Mouse (Mus musculus) heart, postnatal 0 days (tissue): ENCODE results near the gene Prdm8. TPM values are rescaled to one million over a fixed set of nuclear protein-coding genes. Genes with fewer than 3 reads are reported as not detected.
A peak's percentile ranks its signal among the peaks of the same experiment; 100 is the strongest.

Experiments
- ATAC-seq: fragments of 200-750 bp; cut with Nextera tagmentation; 2 replicates; pipeline ENCODE4 v1.8.0; 2017; ENCODE audit warnings: low read depth, moderate number of reproducible peaks, moderate library complexity; ENCODE audit not compliant: insufficient read depth
- DNase-seq: peaks from one replicate; pipeline ENCODE4 v3.0.0-alpha.2; 2016; ENCODE audit warnings: low spot score
- H3K27ac ChIP-seq: fragments of 300-500 bp; sonication (generic); 2 replicates; pipeline ENCODE4 v1.5.1; 2014; ENCODE audit warnings: low read depth, mild to moderate bottlenecking
- H3K27me3 ChIP-seq: fragments of 300-500 bp; sonication (generic); 2 replicates; pipeline ENCODE4 v1.6.1; 2014; ENCODE audit warnings: low read length, mixed read lengths; ENCODE audit not compliant: control insufficient read depth, insufficient read depth
- H3K36me3 ChIP-seq: fragments of 300-500 bp; sonication (generic); replicated peaks from 2 replicates; pipeline ENCODE4 v1.6.1; 2014; ENCODE audit warnings: low read length, mixed read lengths; ENCODE audit not compliant: control insufficient read depth, insufficient read depth
- H3K4me1 ChIP-seq: fragments of 300-500 bp; sonication (generic); 2 replicates; pipeline ENCODE4 v1.6.1; 2014; ENCODE audit warnings: antibody characterized with exemption; ENCODE audit not compliant: control insufficient read depth, insufficient read depth
- H3K4me2 ChIP-seq: fragments of 300-500 bp; sonication (generic); 2 replicates; pipeline ENCODE4 v1.6.1; 2014; ENCODE audit warnings: low read depth, mild to moderate bottlenecking, low read length, moderate library complexity
- H3K4me3 ChIP-seq: fragments of 300-500 bp; sonication (generic); 2 replicates; pipeline ENCODE4 v1.5.1; 2014; ENCODE audit warnings: low read depth, low read length
- H3K9ac ChIP-seq: fragments of 300-500 bp; sonication (generic); replicated peaks from 2 replicates; pipeline ENCODE4 v1.6.1; 2014; ENCODE audit warnings: low read depth, low read length, mixed read lengths
- H3K9me3 ChIP-seq: fragments of 300-500 bp; sonication (generic); replicated peaks from 2 replicates; pipeline ENCODE4 v1.6.1; 2016; ENCODE audit warnings: low read length; ENCODE audit not compliant: control insufficient read depth
- CTCF ChIP-seq: IDR thresholded peaks from 2 replicates; pipeline ENCODE4 v1.5.1; 2016; ENCODE audit warnings: antibody characterized with exemption, control low read depth, low read depth
- EP300 ChIP-seq: IDR thresholded peaks from 2 replicates; pipeline ENCODE4 v1.6.1; 2016; ENCODE audit warnings: antibody characterized with exemption, low read depth
- WGBS: fragments of 180-500 bp; shearing (Covaris S2); extraction: QIAGEN DNeasy Blood & Tissue Kit; methylation state at CpG from one replicate; pipeline ENCODE4 v1.1.7; 2014; 5-methylcytosine and 5-hydroxymethylcytosine counted together
- polyA plus RNA-seq: library from polyadenylated mRNA; unstranded; fragments of >200 nt; fragmentation: Nextera tagmentation; extraction: Ambion mirVana; gene quantifications from 2 replicates; pipeline ENCODE4 v1.2.1, GENCODE M21; 2015
- total RNA-seq: library from RNA; depleted of rRNA; stranded (reverse); fragments of >200 nt; gene quantifications from 2 replicates; pipeline ENCODE4 v1.2.3, GENCODE M21; 2014; ENCODE audit warnings: low replicate concordance

Gene Prdm8
- total and polyA plus RNA-seq, 2 experiments from 2014 or later: not detected

DNA sequence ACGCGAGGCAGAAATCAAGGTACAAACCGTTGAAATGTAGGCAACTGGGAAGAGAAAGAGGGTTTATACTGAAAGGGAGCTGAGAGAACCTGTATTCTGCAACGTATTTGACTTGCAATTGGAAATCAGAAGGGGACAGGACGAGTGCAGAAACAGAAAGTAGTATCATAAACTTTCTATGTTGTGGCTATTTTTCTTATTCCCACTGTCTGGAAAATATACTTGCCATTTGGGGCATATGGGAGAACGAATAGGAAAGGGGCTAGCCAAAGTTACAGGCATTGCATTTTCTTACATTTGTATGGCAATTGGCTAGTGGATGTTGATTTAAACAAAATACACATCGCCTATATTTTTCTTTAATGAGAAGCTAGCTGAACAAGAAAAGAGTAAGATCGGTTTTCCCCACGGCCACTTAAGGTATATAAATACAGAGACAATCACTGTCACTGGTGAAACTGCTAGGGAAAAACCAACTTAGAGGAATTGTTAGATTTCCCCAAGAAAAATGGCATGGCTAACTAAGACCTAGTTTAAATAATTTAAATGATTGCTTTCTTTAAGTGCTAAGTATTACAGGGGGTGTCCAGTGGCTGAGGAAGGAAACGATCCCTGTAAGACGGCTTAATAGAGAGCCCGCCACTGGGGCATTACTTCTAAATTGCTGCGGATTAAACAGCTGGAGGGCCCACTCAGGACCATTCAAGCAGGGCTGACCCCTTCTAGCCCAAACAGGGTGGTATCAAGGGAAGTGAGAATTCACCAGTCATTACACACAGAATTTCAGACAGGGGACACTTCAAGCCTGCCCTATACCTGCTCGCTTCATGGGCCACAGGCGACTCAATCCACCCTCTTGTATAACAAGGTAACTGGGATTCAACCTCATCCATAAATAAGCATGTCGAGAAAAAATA lies 14.9 kb downstream of the Prdm8 start:
- no peak for TF ChIP-seq EP300
- TF ChIP-seq CTCF: no peak
- ATAC-seq: no peak
- Histone ChIP-seq H3K9me3 (no peaks in the 10 kb centered on the region), H3K4me3 (no peak overlapping the region), H3K27ac (no peak overlapping the region), H3K36me3 (no peaks in the 10 kb centered on the region), H3K27me3 (peaks cover 99% of the 10 kb centered on the region), H3K9ac (no peak overlapping the region), H3K4me1 (no peaks in the 10 kb centered on the region), H3K4me2 (no peak overlapping the region)
- 9% methylated on average over 16 of the region's 16 CpGs for WGBS
- DNase-seq: no peak

DNA sequence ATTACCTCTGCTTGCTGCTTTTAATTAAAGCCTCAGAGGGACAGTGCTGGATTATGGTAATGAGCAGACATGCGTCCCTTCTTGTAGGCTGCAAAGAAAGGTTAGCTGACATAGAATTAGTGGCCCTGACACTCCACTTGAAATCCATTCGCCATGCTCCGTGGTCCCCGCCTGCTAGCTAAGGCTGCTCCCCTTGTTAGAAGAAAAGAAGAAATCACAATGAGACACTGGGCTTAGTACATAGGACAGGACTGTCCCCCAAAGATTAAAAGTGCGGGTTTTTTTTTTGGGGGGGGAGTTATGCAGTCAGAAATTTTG lies 15.6 kb downstream of the Prdm8 start:
- Histone ChIP-seq H3K4me1 (no peaks in the 10 kb centered on the region), H3K9ac (no peak overlapping the region), H3K9me3 (no peaks in the 10 kb centered on the region), H3K27ac (no peak overlapping the region), H3K4me2 (no peak overlapping the region), H3K36me3 (no peaks in the 10 kb centered on the region), H3K4me3 (no peak overlapping the region), H3K27me3 (peaks cover 99% of the 10 kb centered on the region)
- ATAC-seq (no peak), DNase-seq (no peak)
- TF ChIP-seq EP300: no peak
- TF ChIP-seq CTCF: no peak
- WGBS: 6% methylated on average over 5 of the region's 5 CpGs

DNA sequence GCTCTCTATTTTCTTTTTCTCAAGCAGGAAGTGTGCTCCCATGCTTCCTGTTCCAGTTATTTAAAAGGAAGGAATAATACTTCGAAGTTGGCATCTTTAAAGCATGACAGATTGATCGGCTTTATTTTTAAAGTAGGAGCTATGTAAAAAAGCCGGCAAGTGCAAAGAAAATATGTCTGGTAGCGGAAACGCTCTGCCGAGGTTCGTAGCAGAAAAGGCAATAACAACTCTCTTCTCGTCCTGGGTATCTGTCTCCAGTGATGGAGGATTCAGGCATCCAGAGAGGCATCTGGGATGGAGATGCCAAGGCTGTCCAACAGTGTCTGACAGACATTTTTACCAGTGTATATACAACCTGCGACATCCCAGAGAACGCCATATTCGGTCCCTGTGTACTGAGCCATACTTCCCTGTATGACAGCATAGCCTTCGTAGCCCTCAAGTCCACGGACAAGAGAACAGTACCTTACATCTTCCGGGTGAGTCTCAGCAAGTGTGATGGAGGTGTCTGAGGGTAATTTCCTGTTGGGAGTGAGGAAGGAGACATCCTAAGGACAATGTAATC lies 16.1 kb downstream of the Prdm8 start:
- Histone ChIP-seq H3K27me3 (peaks cover 99% of the 10 kb centered on the region), H3K4me1 (no peaks in the 10 kb centered on the region), H3K9me3 (no peaks in the 10 kb centered on the region), H3K36me3 (no peaks in the 10 kb centered on the region), H3K4me2 (no peak overlapping the region), H3K4me3 (no peak overlapping the region), H3K9ac (no peak overlapping the region), H3K27ac (no peak overlapping the region)
- 5% methylated on average over 14 of the region's 14 CpGs for WGBS
- DNase-seq (no peak), ATAC-seq (no peak)
- no peak for TF ChIP-seq EP300
- no peak for TF ChIP-seq CTCF

DNA sequence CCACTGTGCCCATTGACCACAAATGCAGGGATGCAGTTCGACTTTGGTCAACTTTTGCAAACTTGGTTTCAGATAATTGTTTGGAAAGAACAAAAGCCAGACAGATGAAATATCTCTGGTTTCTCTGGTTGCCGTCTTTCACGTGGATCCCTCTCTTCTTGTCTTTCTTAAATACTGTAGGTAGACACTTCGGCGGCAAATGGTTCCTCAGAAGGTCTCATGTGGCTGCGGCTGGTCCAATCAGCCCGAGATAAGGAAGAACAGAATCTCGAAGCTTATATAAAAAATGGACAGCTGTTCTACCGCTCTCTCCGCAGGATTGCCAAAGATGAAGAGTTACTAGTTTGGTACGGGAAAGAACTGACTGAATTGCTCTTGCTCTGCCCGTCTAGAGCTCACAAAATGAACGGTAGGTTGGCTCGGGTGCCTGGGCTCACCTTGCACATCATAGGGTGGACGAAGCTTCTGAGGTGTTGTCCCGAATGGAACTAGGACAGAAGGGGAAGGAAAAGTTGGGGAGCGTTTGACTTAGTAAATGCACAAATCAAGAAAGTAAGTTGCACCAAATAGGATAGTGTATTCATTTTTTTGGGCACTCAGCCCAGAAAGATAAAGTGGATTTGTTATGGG lies 17.4 kb downstream of the Prdm8 start:
- TF ChIP-seq EP300: no peak
- no peak for TF ChIP-seq CTCF
- Histone ChIP-seq H3K27me3 (peaks cover 100% of the 10 kb centered on the region), H3K4me2 (no peak overlapping the region)

DNA sequence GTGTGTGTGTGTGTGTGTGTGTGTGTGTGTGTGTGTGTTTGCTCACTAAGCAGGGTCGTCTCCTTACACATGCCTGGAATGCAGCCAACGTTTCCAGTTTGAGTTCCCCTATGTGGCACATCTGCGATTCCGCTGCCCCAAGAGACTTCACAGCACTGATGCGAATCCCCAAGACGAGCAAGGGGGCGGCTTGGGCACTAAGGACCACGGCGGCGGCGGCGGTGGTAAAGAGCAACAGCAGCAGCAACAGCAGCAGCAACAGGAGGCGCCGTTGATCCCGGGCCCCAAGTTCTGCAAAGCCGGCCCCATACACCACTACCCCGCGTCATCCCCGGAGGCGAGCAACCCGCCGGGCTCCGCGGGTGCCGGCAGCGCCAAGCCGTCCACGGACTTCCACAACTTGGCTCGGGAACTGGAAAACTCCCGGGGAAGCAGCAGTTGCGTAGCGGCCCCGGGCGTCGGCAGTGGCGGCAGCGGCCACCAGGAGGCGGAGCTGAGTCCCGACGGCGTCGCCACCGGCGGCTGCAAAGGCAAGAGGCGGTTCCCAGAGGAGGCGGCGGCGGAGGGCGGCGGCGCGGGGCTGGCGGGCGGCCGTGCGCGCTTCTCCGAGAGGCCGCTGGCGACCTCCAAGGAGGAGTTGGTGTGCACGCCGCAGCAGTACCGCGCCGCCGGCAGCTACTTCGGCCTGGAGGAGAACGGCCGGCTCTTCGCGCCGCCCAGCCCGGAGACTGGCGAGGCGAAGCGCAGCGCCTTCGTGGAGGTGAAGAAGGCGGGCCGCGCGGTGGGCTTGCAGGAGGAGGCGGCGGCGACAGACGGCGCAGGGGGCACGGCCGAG lies 18.2 kb downstream of the Prdm8 start:
- peak overlapping the region; percentile 88 for H3K4me2 ChIP-seq
- no peak overlapping the region for H3K27ac ChIP-seq
- TF ChIP-seq CTCF (peak; percentile 69), EP300 (no peak)
- H3K4me3 ChIP-seq: peak overlapping the region; percentile 57
- H3K27me3 ChIP-seq: peaks cover 100% of the 10 kb centered on the region
- peaks cover 5% of the 10 kb centered on the region; the same call in 1 of the 2 replicates for H3K4me1 ChIP-seq
- DNase-seq: peak; percentile 54
- H3K36me3 ChIP-seq: no peaks in the 10 kb centered on the region
- no peaks in the 10 kb centered on the region for H3K9me3 ChIP-seq
- peak; percentile 84 for ATAC-seq
- no peak overlapping the region for H3K9ac ChIP-seq
- WGBS: under 1% methylated on average over 84 of the region's 89 CpGs

More for the DNA sequence above, 17.4 kb downstream of the Prdm8 start:
- Histone ChIP-seq H3K36me3 (no peaks in the 10 kb centered on the region), H3K27ac (no peak overlapping the region), H3K9me3 (no peaks in the 10 kb centered on the region), H3K4me3 (no peak overlapping the region), H3K4me1 (peaks cover under 1% of the 10 kb centered on the region; the same call in 1 of the 2 replicates), H3K9ac (no peak overlapping the region)
- DNase-seq (no peak), ATAC-seq (no peak)
- 6% methylated on average over 17 of the region's 17 CpGs for WGBS
